Mouse (Mus musculus) 3134 (cell line): ENCODE data around the gene Ap4s1.

ENCODE experiments used
- DNase-seq: peaks from one replicate; pipeline ENCODE4 v3.0.0-alpha.2; 2011; ENCODE audit warnings: low spot score; ENCODE audit not compliant: insufficient read length; ENCODE audit errors: extremely low read depth

Gene Ap4s1

GRCm38 (mm10) chr12:51759374-51759773, 68.5 kb downstream of the Ap4s1 start:
- no peak for DNase-seq

DNA sequence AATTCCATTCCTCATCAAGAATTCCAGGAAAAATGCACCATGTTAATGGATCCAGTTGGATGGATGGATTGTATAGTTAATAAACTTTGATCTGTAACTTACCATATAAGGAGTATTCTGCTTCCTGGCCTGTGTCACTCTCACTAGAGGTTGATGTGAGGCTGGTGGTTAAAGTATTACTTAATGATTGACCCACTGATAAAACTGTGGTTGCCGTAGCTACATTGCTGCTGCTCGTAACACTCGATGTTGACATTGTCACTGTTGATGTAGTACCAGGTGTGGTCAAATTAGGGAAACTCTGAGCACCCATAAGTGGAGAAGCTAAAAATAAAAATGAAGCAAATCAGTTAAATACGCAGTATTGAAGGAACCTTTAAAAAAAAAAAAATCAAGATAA, 76.6 kb downstream of the Ap4s1 start:
- DNase-seq: no peak

GRCm38 (mm10) chr12:51768702-51769101, 77.9 kb downstream of the Ap4s1 start:
- no peak for DNase-seq

GRCm38 (mm10) chr12:51784842-51785241, 94.0 kb downstream of the Ap4s1 start:
- DNase-seq: peak; percentile 7
